Mouse (Mus musculus) MEL (cell line): Measurements from ENCODE around the gene Dcst1. TPM values are rescaled to one million over a fixed set of nuclear protein-coding genes. Genes with fewer than 3 reads are reported as not detected.

Experiments used
- DNase-seq: peaks from one replicate; pipeline ENCODE4 v3.0.0; 2011; ENCODE audit warnings: low read depth, low spot score
- H3K27ac ChIP-seq: 2 replicates; pipeline ENCODE4 v1.5.1; 2012; ENCODE audit warnings: low read depth, mild to moderate bottlenecking, control low read depth, low read length, moderate library complexity; ENCODE audit not compliant: control insufficient read depth
- H3K27me3 ChIP-seq, 2 experiments: fragments of 150-350 bp in 1 of 2; sonication (generic) in 1 of 2; 2 replicates each; pipeline ENCODE4 v1.6.1; 2012; ENCODE audit warnings: low read length in 2 of 2, mild to moderate bottlenecking in 2 of 2, improper control_type of control experiment in 1 of 2, moderate library complexity in 1 of 2; ENCODE audit not compliant: insufficient read depth in 2 of 2, control insufficient read depth in 1 of 2
- H3K36me3 ChIP-seq, 2 experiments: 2 replicates each; pipeline ENCODE4 v1.6.1; 2012 to 2014; ENCODE audit warnings: low read length in 2 of 2, improper control_type of control experiment in 1 of 2, inconsistent platforms in 1 of 2, mild to moderate bottlenecking in 1 of 2; ENCODE audit not compliant: insufficient read depth in 2 of 2, control insufficient read depth in 1 of 2
- H3K4me1 ChIP-seq, 2 experiments: fragments of 150-350 bp in 1 of 2; sonication (generic) in 1 of 2; 2 replicates each; pipeline ENCODE4 v1.6.1; 2012; ENCODE audit warnings: low read length in 2 of 2, improper control_type of control experiment in 1 of 2, mild to moderate bottlenecking in 1 of 2; ENCODE audit not compliant: insufficient read depth in 2 of 2, control insufficient read depth in 1 of 2
- H3K4me3 ChIP-seq, 2 experiments: fragments of 150-350 bp in 1 of 2; sonication (generic) in 1 of 2; 2 replicates each; pipeline ENCODE4 v1.5.1; 2012; ENCODE audit warnings: low read depth in 2 of 2, low read length in 2 of 2, mild to moderate bottlenecking in 2 of 2, moderate library complexity in 2 of 2, control low read depth in 1 of 2, improper control_type of control experiment in 1 of 2; ENCODE audit not compliant: control insufficient read depth in 1 of 2, insufficient read depth in 1 of 2
- H3K79me2 ChIP-seq: 2 replicates; pipeline ENCODE4 v1.6.1; 2012; ENCODE audit warnings: mild to moderate bottlenecking, low read length, moderate library complexity; ENCODE audit not compliant: control insufficient read depth, poor library complexity, insufficient read depth
- H3K9ac ChIP-seq: 2 replicates; pipeline ENCODE4 v1.6.1; 2012; ENCODE audit warnings: low read depth, mild to moderate bottlenecking, control low read depth, low read length, moderate library complexity; ENCODE audit not compliant: control insufficient read depth, poor library complexity, severe bottlenecking
- H3K9me3 ChIP-seq: fragments of 150-350 bp; sonication (generic); replicated peaks from 2 replicates; pipeline ENCODE4 v1.6.1; 2012; ENCODE audit warnings: mild to moderate bottlenecking, low read length, improper control_type of control experiment, moderate library complexity; ENCODE audit not compliant: insufficient read depth
- BHLHE40 ChIP-seq: IDR thresholded peaks from 2 replicates; pipeline ENCODE4 v1.6.1; 2012; ENCODE audit warnings: low read depth, mild to moderate bottlenecking, inconsistent platforms, low read length, improper control_type of control experiment, borderline replicate concordance
- CHD1 ChIP-seq: IDR thresholded peaks from 2 replicates; pipeline ENCODE4 v1.6.1; 2012; ENCODE audit warnings: low read depth, mild to moderate bottlenecking, inconsistent platforms, low read length, improper control_type of control experiment
- CHD2 ChIP-seq: IDR thresholded peaks from 2 replicates; pipeline ENCODE4 v1.6.1; 2011; ENCODE audit warnings: low read length, improper control_type of control experiment
- CTCF ChIP-seq, 3 experiments: IDR thresholded peaks in 2 of 3; conservative IDR thresholded peaks in 1 of 3; 2 replicates each; pipeline ENCODE4 v1.5.1; 2011 to 2012; ENCODE audit warnings: low read length in 3 of 3, low read depth in 2 of 3, mild to moderate bottlenecking in 2 of 3, improper control_type of control experiment in 1 of 3, inconsistent platforms in 1 of 3, mixed read lengths in 1 of 3, moderate library complexity in 1 of 3; ENCODE audit not compliant: control insufficient read depth in 1 of 3, insufficient read depth in 1 of 3, poor library complexity in 1 of 3, severe bottlenecking in 1 of 3
- ELF1 ChIP-seq: IDR thresholded peaks from 2 replicates; pipeline ENCODE4 v1.6.1; 2014; ENCODE audit warnings: low read depth, mild to moderate bottlenecking, inconsistent platforms, low read length, improper control_type of control experiment, moderate library complexity
- ETS1 ChIP-seq: IDR thresholded peaks from 2 replicates; pipeline ENCODE4 v1.6.1; 2012; ENCODE audit warnings: low read depth, mild to moderate bottlenecking, inconsistent platforms, low read length, improper control_type of control experiment, moderate library complexity
- GABPA ChIP-seq: IDR thresholded peaks from 2 replicates; pipeline ENCODE4 v1.6.1; 2012; ENCODE audit warnings: low read depth, mild to moderate bottlenecking, inconsistent platforms, low read length, improper control_type of control experiment, moderate library complexity
- GATA1 ChIP-seq: IDR thresholded peaks from 2 replicates; pipeline ENCODE4 v1.6.1; 2011; ENCODE audit warnings: low read depth, low read length, improper control_type of control experiment
- JUND ChIP-seq: IDR thresholded peaks from 2 replicates; pipeline ENCODE4 v1.6.1; 2011; ENCODE audit warnings: low read depth, mild to moderate bottlenecking, improper control_type of control experiment, low read length
- MAFK ChIP-seq: IDR thresholded peaks from 2 replicates; pipeline ENCODE4 v1.6.1; 2011; ENCODE audit warnings: low read depth, mild to moderate bottlenecking, low read length, improper control_type of control experiment, borderline replicate concordance
- MAX ChIP-seq: IDR thresholded peaks from 2 replicates; pipeline ENCODE4 v1.6.1; 2011; ENCODE audit warnings: low read length, improper control_type of control experiment
- MAZ ChIP-seq: IDR thresholded peaks from 2 replicates; pipeline ENCODE4 v1.6.1; 2012; ENCODE audit warnings: low read depth, mild to moderate bottlenecking, inconsistent platforms, low read length, improper control_type of control experiment
- MXI1 ChIP-seq: IDR thresholded peaks from 2 replicates; pipeline ENCODE4 v1.6.1; 2011; ENCODE audit warnings: mild to moderate bottlenecking, low read depth, low read length, improper control_type of control experiment
- MYB ChIP-seq: IDR thresholded peaks from 2 replicates; pipeline ENCODE4 v1.6.1; 2011; ENCODE audit warnings: mild to moderate bottlenecking, low read depth, low read length, improper control_type of control experiment
- MYC ChIP-seq: IDR thresholded peaks from 2 replicates; pipeline ENCODE4 v1.6.1; 2011; ENCODE audit warnings: low read depth, mild to moderate bottlenecking, low read length, improper control_type of control experiment, moderate library complexity
- NELFE ChIP-seq: IDR thresholded peaks from 2 replicates; pipeline ENCODE4 v1.6.1; 2011; ENCODE audit warnings: low read depth, low read length, improper control_type of control experiment
- NRF1 ChIP-seq: IDR thresholded peaks from 2 replicates; pipeline ENCODE4 v1.6.1; 2014; ENCODE audit warnings: low read depth, mild to moderate bottlenecking, inconsistent platforms, low read length, improper control_type of control experiment, moderate library complexity; ENCODE audit not compliant: poor library complexity, insufficient read depth, severe bottlenecking
- POLR2A ChIP-seq, 2 experiments: IDR thresholded peaks; 2 replicates each; pipeline ENCODE4 v1.6.1; 2011 to 2012; ENCODE audit warnings: low read length in 2 of 2, mild to moderate bottlenecking in 2 of 2, control low read depth in 1 of 2, improper control_type of control experiment in 1 of 2, low read depth in 1 of 2, moderate library complexity in 1 of 2; ENCODE audit not compliant: control insufficient read depth in 1 of 2, insufficient read depth in 1 of 2, poor library complexity in 1 of 2
- POLR2AphosphoS2 ChIP-seq: IDR thresholded peaks from 2 replicates; pipeline ENCODE4 v1.6.1; 2011; ENCODE audit warnings: low read length, improper control_type of control experiment
- POLR2AphosphoS5 ChIP-seq: IDR thresholded peaks from 2 replicates; pipeline ENCODE4 v1.6.1; 2012; ENCODE audit warnings: low read depth, borderline replicate concordance, mild to moderate bottlenecking, inconsistent platforms, low read length, moderate library complexity, mixed read lengths
- TBP ChIP-seq: IDR thresholded peaks from 2 replicates; pipeline ENCODE4 v1.8.0; 2011; ENCODE audit warnings: low read depth, low read length, improper control_type of control experiment
- UBTF ChIP-seq: IDR thresholded peaks from 2 replicates; pipeline ENCODE4 v1.6.1; 2012; ENCODE audit warnings: low read depth, mild to moderate bottlenecking, inconsistent platforms, low read length, improper control_type of control experiment, moderate library complexity, borderline replicate concordance; ENCODE audit not compliant: insufficient read depth
- USF2 ChIP-seq, 2 experiments: IDR thresholded peaks; 2 replicates each; pipeline ENCODE4 v1.6.1; 2011 to 2012; ENCODE audit warnings: improper control_type of control experiment in 2 of 2, low read length in 2 of 2, borderline replicate concordance in 1 of 2, inconsistent platforms in 1 of 2, low read depth in 1 of 2, mild to moderate bottlenecking in 1 of 2; ENCODE audit not compliant: insufficient read depth in 1 of 2
- ZKSCAN1 ChIP-seq: IDR thresholded peaks from 2 replicates; pipeline ENCODE4 v1.6.1; 2012; ENCODE audit warnings: low read depth, mild to moderate bottlenecking, inconsistent platforms, low read length, improper control_type of control experiment, moderate library complexity
- ZMIZ1 ChIP-seq: IDR thresholded peaks from 2 replicates; pipeline ENCODE4 v1.6.1; 2012; ENCODE audit warnings: low read depth, mild to moderate bottlenecking, inconsistent platforms, low read length, improper control_type of control experiment, moderate library complexity
- polyA plus RNA-seq, 2 experiments: library from polyadenylated mRNA; stranded (reverse) in 1 of 2; unstranded in 1 of 2; fragments of >175 nt in 1 of 2; fragments of >200 nt in 1 of 2; gene quantifications; 2 replicates each; pipeline versions ENCODE4 v1.2.1 to v1.2.4; 2012; ENCODE audit warnings: low replicate concordance in 2 of 2, low read depth in 1 of 2; ENCODE audit not compliant: insufficient read length in 2 of 2, insufficient read depth in 1 of 2, missing spikeins in 1 of 2
- total RNA-seq: library from RNA; depleted of rRNA; stranded (reverse); fragments of 300-350 nt; gene quantifications from 2 replicates; pipeline ENCODE4 v1.2.3, GENCODE M21; 2012

Gene Dcst1
- total and polyA plus RNA-seq, 3 experiments, result 0.08 to 0.29 TPM; not detected in 1

DNA sequence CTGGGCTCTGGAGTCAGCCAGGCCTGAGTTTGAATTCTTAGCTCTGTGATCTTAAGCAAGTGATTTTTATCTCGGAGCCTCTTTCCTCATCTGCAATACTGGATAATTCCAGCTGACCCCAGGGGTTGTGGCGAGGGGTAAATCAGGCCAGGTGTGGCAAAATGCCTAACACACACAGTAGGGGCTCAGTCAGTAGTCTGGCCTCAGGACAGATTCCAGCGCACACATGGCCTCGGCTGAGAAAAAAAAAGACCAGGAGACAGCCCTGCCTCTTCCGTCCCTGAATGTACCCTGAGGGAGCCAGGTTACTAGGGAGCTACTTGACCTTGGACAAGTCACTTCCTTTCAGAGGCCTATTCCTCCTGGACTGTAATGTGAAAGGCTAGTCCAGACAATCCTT is 17.9 kb upstream of the Dcst1 start:
- Histone ChIP-seq H3K79me2 (no peaks in the 10 kb centered on the region), H3K36me3 (peaks cover 0 to under 1% of the 10 kb centered on the region in 2 experiments; a peak in 1 of 4 replicates)
- TF ChIP-seq MAFK (no peak), MXI1 (no peak), ZKSCAN1 (no peak), NELFE (no peak), CTCF (IDR thresholded peaks at IDR 0.05 in 2 of 3, conservative IDR thresholded peaks at IDR 0.05 in 1 of 3; ENCODE audit: control insufficient read depth in 1 of 3, insufficient read depth in 1 of 3, low read depth in 2 of 3, low read length in 3 of 3, poor library complexity in 1 of 3, severe bottlenecking in 1 of 3) (no peak), GABPA (no peak), MYB (no peak), CHD1 (no peak), TBP (no peak), POLR2A (IDR thresholded peaks at IDR 0.05; ENCODE audit: control insufficient read depth in 1 of 2, insufficient read depth in 1 of 2, low read depth in 1 of 2, low read length in 2 of 2, poor library complexity in 1 of 2) (no peak), JUND (no peak), UBTF (no peak), ZMIZ1 (no peak), MAZ (no peak), ELF1 (no peak), NRF1 (no peak), POLR2AphosphoS5 (no peak)

DNA sequence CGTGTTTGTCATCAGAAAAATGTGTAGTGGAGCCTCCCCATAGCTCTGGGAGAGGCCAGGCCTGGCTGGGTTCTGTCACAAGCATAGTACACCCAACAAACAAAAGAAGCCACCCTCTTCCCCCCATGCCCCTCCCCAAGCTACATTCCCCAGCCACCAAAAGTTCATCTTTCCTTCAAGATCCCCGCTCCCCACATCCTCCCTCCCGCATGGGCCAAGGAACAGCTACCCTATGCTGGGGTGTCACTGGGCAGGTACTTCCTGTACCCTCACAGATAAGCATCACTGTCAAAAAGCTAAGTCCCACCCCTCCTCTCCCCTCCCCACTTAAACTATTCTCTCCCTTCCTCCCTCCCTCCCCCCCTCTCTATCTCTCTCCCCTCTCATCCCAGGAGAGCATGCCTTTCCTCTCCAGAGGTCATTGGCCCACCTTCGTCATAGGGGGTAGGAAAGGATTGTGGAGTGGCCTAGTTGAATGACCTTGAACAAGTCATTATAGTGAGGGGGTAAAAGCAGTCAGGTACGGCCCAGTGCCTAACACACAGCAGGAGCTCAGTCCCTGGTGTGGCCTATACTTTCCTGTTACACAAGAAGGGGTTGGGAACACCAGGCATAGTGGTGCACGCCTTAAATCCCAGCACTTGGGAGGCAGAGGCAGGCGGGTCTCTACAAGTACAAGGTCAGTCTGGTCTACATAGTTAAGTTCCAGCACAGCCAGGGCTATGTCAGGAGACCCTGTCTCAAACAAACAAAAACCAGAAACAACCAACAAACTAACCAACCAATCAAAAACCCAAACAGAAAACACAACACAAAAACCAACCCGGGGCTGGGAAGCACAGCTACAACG is 17.2 kb upstream of the Dcst1 start:
- DNase-seq, result no peak
- H3K79me2 ChIP-seq, result no peaks in the 10 kb centered on the region
- no peaks in the 10 kb centered on the region for H3K9me3 ChIP-seq
- no peaks in the 10 kb centered on the region for H3K27me3 ChIP-seq
- no peaks in the 10 kb centered on the region for H3K36me3 ChIP-seq
- no peak overlapping the region for H3K4me3 ChIP-seq
- no peak overlapping the region for H3K27ac ChIP-seq
- TF ChIP-seq MYC (no peak), NRF1 (no peak), GATA1 (no peak), MAFK (no peak), UBTF (no peak), CHD2 (no peak), USF2 (IDR thresholded peaks at IDR 0.05; ENCODE audit: borderline replicate concordance in 1 of 2, insufficient read depth in 1 of 2, low read depth in 1 of 2, low read length in 2 of 2) (no peak), ETS1 (no peak), JUND (no peak), BHLHE40 (no peak), POLR2A (IDR thresholded peaks at IDR 0.05; ENCODE audit: control insufficient read depth in 1 of 2, insufficient read depth in 1 of 2, low read depth in 1 of 2, low read length in 2 of 2, poor library complexity in 1 of 2) (no peak), POLR2AphosphoS2 (no peak), GABPA (no peak), MAX (no peak), ZMIZ1 (no peak)
- H3K4me1 ChIP-seq, result no peaks in the 10 kb centered on the region
- no peak overlapping the region for H3K9ac ChIP-seq

More for the DNA sequence above, 17.9 kb upstream of the Dcst1 start:
- no peak for DNase-seq
- Histone ChIP-seq H3K27ac (no peak overlapping the region), H3K9me3 (no peaks in the 10 kb centered on the region), H3K4me3 (no peak overlapping the region), H3K27me3 (no peaks in the 10 kb centered on the region), H3K9ac (no peak overlapping the region), H3K4me1 (peaks cover 0 to 4% of the 10 kb centered on the region in 2 experiments; a peak in 3 of 4 replicates)
